Mouse (Mus musculus) forebrain, embryonic 14.5 days (tissue): ENCODE data around the gene Fam81a. TPM values are rescaled to one million over a fixed set of nuclear protein-coding genes. Genes with fewer than 3 reads are reported as not detected.

Experiments used
- ATAC-seq: fragments of 200-750 bp; cut with Nextera tagmentation; 2 replicates; pipeline ENCODE4 v1.8.0; 2017; ENCODE audit warnings: mild to moderate bottlenecking, moderate library complexity
- DNase-seq: peaks from one replicate; pipeline ENCODE4 v3.0.0-alpha.2; 2015; ENCODE audit warnings: low spot score
- H3K27ac ChIP-seq: fragments of 300-500 bp; sonication (generic); 2 replicates; pipeline ENCODE4 v1.5.1; 2014; ENCODE audit warnings: low read depth, mild to moderate bottlenecking, control low read depth, low read length, moderate library complexity
- H3K27me3 ChIP-seq: fragments of 300-500 bp; sonication (generic); replicated peaks from 2 replicates; pipeline ENCODE4 v1.6.1; 2014; ENCODE audit warnings: low read length, control low read depth, mixed read lengths; ENCODE audit not compliant: control insufficient read depth, insufficient read depth
- H3K36me3 ChIP-seq: fragments of 300-500 bp; sonication (generic); 2 replicates; pipeline ENCODE4 v1.6.1; 2014; ENCODE audit warnings: low read length, control low read depth; ENCODE audit not compliant: control insufficient read depth, insufficient read depth
- H3K4me1 ChIP-seq: fragments of 300-500 bp; sonication (generic); 2 replicates; pipeline ENCODE4 v1.6.1; 2014; ENCODE audit warnings: antibody characterized with exemption, low read length, control low read depth; ENCODE audit not compliant: control insufficient read depth, insufficient read depth
- H3K4me2 ChIP-seq: fragments of 300-500 bp; sonication (generic); 2 replicates; pipeline ENCODE4 v1.6.1; 2014; ENCODE audit warnings: mild to moderate bottlenecking, control low read depth, low read length
- H3K4me3 ChIP-seq: fragments of 300-500 bp; sonication (generic); 2 replicates; pipeline ENCODE4 v1.5.1; 2014; ENCODE audit warnings: low read depth, low read length, control low read depth
- H3K9ac ChIP-seq: fragments of 300-500 bp; sonication (generic); 2 replicates; pipeline ENCODE4 v1.6.1; 2014; ENCODE audit warnings: mild to moderate bottlenecking, low read length, control low read depth, moderate library complexity
- H3K9me3 ChIP-seq: fragments of 300-500 bp; sonication (generic); replicated peaks from 2 replicates; pipeline ENCODE4 v1.6.1; 2016; ENCODE audit warnings: low read length, control low read depth, mixed read lengths; ENCODE audit not compliant: control insufficient read depth
- WGBS: fragments of 180-500 bp; shearing (Covaris S2); extraction: QIAGEN DNeasy Blood & Tissue Kit; methylation state at CpG from one replicate; pipeline ENCODE4 v1.1.7; 2014; 5-methylcytosine and 5-hydroxymethylcytosine counted together
- polyA plus RNA-seq: library from polyadenylated mRNA; unstranded; fragments of >200 nt; fragmentation: Nextera tagmentation; extraction: Ambion mirVana; gene quantifications from 2 replicates; pipeline ENCODE4 v1.2.1, GENCODE M21; 2014

The Fam81a gene
- polyA plus RNA-seq, 1 experiment from 2014 or later: 5.6 TPM

DNA sequence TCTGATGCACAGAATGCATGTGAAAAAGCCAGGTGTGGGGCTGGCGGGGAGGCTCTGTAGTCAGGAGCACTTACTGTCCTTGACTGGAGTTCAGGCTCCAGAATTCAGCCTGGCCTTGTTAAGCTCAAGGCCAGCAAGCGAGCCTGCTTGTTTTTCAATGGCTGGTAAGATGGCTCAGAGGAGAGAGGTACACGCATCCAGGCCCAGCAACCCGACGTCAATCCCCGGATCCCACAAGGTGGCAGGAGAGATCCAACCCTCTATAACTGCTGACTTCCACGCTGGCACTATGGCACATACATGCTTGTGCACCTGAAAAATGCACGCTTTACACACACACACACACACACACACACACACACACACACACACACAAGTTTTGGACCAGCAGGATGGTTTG lies 39.3 kb downstream of the Fam81a start:
- no peak for DNase-seq

DNA sequence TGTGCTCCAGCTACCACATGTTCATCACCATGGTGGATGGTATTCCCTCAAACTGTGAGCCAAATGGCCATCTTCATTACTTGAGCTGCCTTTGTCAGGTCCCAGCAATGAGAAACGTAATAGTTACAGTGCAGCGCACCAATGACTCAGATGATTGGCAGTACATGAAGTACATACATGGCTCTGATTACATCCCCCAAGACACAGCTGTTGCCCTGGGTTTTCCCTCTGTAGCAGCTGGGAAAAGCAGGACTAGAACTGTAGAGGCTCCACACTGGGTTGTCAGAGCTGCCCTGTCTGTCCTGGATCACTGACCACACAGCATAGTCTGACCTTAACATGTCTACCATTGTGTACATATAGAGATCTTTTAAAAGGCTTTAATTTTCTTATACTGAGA lies 44.8 kb downstream of the Fam81a start:
- no peaks in the 10 kb centered on the region for H3K36me3 ChIP-seq
- H3K27me3 ChIP-seq: no peaks in the 10 kb centered on the region
- no peak overlapping the region for H3K4me3 ChIP-seq
- no peaks in the 10 kb centered on the region for H3K9me3 ChIP-seq
- H3K9ac ChIP-seq: no peak overlapping the region
- H3K27ac ChIP-seq: no peak overlapping the region
- H3K4me2 ChIP-seq: no peak overlapping the region
- DNase-seq (no peak), ATAC-seq (no peak)
- H3K4me1 ChIP-seq: no peaks in the 10 kb centered on the region
- WGBS: 93% methylated on average over 2 of the region's 2 CpGs

More for the DNA sequence above, 39.3 kb downstream of the Fam81a start:
- H3K36me3 ChIP-seq: no peaks in the 10 kb centered on the region
- no peaks in the 10 kb centered on the region for H3K9me3 ChIP-seq
- WGBS: 43% methylated on average over 8 of the region's 8 CpGs
- no peaks in the 10 kb centered on the region for H3K4me1 ChIP-seq
- no peak overlapping the region for H3K4me2 ChIP-seq
- H3K9ac ChIP-seq: no peak overlapping the region
- ATAC-seq: no peak
- no peak overlapping the region for H3K27ac ChIP-seq
- no peaks in the 10 kb centered on the region for H3K27me3 ChIP-seq
- H3K4me3 ChIP-seq: no peak overlapping the region

DNA sequence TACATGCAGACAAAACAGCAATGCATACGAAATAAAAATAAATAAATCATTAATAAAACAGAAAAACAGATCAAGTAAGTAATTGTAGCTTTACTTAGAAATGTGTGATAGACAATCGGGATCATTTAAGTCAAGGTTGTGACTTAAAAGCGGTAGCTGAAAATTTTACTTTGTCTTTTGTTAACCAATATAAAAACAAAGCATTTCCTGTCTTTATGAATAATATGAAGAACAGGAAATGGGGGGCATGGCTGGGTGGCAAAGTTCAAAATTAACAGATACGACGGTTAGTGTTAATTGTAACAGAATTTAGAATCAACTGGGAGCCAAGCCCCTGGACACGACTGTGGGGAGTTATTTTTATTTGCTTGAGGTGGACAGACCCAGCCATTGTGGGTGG lies 47.3 kb downstream of the Fam81a start:
- Histone ChIP-seq H3K36me3 (no peaks in the 10 kb centered on the region), H3K9me3 (no peaks in the 10 kb centered on the region), H3K27ac (no peak overlapping the region), H3K9ac (no peak overlapping the region), H3K4me2 (no peak overlapping the region), H3K27me3 (no peaks in the 10 kb centered on the region), H3K4me1 (no peaks in the 10 kb centered on the region), H3K4me3 (no peak overlapping the region)
- ATAC-seq (no peak), DNase-seq (no peak)
- WGBS: 83% methylated on average over 6 of the region's 6 CpGs

DNA sequence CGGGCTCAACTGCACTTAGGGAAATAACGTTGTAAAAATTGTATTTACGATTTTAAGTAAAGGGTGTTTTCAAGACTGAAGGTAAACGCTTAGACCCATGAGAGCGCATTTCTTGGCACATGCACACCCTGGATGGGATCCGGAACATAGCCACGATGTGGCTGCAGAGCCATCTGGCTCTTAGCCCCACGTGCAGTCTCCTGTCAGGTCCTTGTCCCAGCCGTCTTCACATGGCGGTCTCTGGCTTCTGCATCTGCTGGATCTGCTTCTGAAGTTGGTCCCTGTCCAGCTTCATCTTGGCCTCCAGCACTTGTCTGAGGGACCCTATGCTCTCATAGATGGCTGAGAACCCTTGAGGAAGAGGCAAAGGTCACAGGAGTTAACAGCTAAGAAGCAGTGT lies 51.8 kb downstream of the Fam81a start:
- no peaks in the 10 kb centered on the region for H3K36me3 ChIP-seq
- WGBS: 83% methylated on average over 10 of the region's 10 CpGs
- H3K4me1 ChIP-seq: peaks cover 10% of the 10 kb centered on the region
- H3K27ac ChIP-seq: no peak overlapping the region
- no peaks in the 10 kb centered on the region for H3K27me3 ChIP-seq
- ATAC-seq (no peak), DNase-seq (no peak)
- no peak overlapping the region for H3K4me2 ChIP-seq
- H3K9ac ChIP-seq: no peak overlapping the region
- H3K9me3 ChIP-seq: no peaks in the 10 kb centered on the region
- H3K4me3 ChIP-seq: no peak overlapping the region

DNA sequence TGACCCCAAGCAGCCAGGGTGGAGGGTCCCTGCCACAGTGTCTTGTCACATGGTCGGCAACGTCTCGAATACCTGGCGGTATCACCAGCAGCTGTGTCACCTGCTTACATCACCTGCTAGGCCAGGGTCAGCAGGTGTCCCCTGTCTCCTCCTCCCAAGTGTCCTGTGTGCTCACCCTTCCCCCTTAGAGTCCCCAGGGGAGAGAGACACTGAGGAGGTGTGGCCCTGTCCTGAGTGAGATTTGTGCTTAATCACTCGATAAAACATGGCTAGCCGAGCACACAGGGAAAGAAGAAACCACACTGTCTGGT lies 53.6 kb downstream of the Fam81a start:
- no peaks in the 10 kb centered on the region for H3K27me3 ChIP-seq
- WGBS: 72% methylated on average over 6 of the region's 6 CpGs
- H3K27ac ChIP-seq: no peak overlapping the region
- H3K36me3 ChIP-seq: no peaks in the 10 kb centered on the region
- no peak overlapping the region for H3K4me2 ChIP-seq
- H3K9me3 ChIP-seq: no peaks in the 10 kb centered on the region
- DNase-seq (no peak), ATAC-seq (no peak)
- peaks cover 10% of the 10 kb centered on the region for H3K4me1 ChIP-seq
- no peak overlapping the region for H3K4me3 ChIP-seq
- H3K9ac ChIP-seq: no peak overlapping the region

DNA sequence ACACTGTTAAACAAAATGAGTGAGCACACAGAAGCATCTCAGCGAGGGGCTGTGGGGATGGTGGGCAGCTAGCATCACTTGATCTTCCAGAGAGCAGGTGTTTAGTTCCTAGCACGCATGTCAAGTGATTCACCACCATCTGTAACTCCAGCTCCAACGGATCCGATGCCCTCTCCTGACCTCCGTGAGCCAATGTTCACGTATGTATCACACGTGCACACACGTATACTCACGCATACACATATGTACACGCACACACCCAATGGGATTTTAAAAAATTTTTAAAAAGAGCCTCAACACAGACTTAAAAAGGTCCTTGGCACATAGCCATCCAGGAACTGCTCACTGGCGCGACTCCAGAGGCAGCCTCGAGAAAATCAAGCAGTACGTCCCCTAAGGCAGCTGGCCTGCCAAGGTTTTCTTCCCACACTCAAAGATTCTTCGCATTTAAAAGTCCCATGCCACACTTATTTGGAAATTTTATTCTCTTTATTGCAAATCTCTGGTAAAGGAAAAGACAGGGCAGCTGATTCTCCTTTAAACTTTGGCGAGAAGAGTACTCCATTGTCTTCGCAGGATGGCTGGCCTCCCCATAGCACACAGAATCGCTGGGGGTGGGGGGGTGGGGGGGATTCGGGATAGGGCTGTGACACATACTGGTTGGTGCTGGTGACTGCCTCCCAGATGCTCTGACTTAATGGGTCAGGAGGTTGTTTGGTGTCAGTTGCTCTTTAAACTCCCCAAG lies 54.1 kb downstream of the Fam81a start:
- no peaks in the 10 kb centered on the region for H3K36me3 ChIP-seq
- 58% methylated on average over 19 of the region's 19 CpGs for WGBS
- H3K4me1 ChIP-seq: peaks cover 10% of the 10 kb centered on the region
- no peak overlapping the region for H3K27ac ChIP-seq
- H3K4me3 ChIP-seq: no peak overlapping the region
- DNase-seq (peak; percentile 64), ATAC-seq (peak; percentile 32; the same call in 1 of the 2 replicates)
- no peaks in the 10 kb centered on the region for H3K27me3 ChIP-seq
- no peak overlapping the region for H3K4me2 ChIP-seq
- no peak overlapping the region for H3K9ac ChIP-seq
- H3K9me3 ChIP-seq: no peaks in the 10 kb centered on the region

DNA sequence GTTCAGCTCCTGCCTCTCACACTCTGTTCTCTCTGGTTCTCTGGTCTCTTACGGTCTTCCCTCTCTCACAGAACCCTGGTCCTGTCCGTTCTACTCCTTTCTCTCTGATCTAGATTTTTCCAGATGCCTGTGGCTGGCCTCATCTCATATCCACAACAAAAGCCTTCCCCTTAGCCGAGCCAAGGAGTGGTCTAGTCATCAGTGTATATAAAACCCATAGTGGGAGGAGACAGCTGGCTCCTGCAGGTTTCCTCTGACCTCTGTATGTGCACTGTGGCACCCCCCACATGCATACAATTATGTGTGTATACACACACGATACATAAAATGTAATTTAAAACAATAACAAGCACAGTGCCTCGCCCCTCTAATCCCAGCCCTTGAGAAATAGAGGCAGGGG lies 55.0 kb downstream of the Fam81a start:
- no peaks in the 10 kb centered on the region for H3K9me3 ChIP-seq
- H3K27ac ChIP-seq: no peak overlapping the region
- no peaks in the 10 kb centered on the region for H3K36me3 ChIP-seq
- no peak overlapping the region for H3K9ac ChIP-seq
- no peaks in the 10 kb centered on the region for H3K27me3 ChIP-seq
- H3K4me1 ChIP-seq: peaks cover 10% of the 10 kb centered on the region
- whole genome bisulfite sequencing: 73% methylated on average over 5 of the region's 5 CpGs
- ATAC-seq (no peak), DNase-seq (no peak)
- H3K4me2 ChIP-seq: no peak overlapping the region
- no peak overlapping the region for H3K4me3 ChIP-seq

DNA sequence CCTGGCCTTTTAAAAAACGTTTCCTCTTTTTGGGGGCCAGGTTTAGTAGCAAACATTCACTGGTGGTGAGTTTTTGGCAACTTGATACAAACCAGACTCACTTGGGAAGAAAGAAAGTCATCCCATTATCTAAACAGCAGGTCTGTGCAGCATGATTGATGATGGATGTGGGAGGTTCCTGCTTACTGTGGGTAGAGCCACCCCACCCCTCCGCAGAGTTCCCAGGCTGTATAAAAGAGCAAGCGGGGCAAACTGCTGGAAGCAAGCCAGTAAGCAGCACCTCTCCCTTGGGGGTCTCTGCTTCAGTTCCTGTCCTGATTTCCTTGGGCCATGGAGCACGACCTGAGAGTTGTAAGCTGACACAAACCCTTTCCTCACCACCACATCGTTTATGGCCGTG lies 56.3 kb downstream of the Fam81a start:
- WGBS: 59% methylated on average over 6 of the region's 6 CpGs
- no peak for DNase-seq

DNA sequence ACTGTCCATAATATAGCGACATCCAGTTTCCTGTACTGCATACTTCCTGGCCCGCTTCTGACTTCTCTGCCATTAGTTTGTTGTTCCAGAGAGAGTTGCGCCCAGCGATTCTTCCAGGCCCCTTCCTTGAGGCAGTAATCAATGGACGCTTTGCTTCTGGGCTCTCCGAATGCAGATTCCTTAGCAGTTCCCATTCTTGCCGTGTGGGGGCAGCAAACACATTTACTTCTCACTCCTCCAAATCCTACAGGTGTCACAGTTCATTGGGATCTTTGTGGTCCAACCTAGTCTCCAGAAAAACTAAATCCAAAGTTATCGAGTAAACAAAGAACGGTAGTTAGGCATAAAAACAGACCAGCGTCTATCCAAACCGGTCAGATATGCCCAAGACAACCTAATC lies 58.3 kb downstream of the Fam81a start:
- Histone ChIP-seq H3K9me3 (no peaks in the 10 kb centered on the region), H3K27ac (no peak overlapping the region), H3K4me3 (no peak overlapping the region), H3K4me2 (no peak overlapping the region), H3K4me1 (peaks cover 10% of the 10 kb centered on the region), H3K9ac (no peak overlapping the region), H3K36me3 (no peaks in the 10 kb centered on the region), H3K27me3 (no peaks in the 10 kb centered on the region)
- DNase-seq: peak; percentile 59
- ATAC-seq: no peak
- WGBS: 57% methylated on average over 11 of the region's 11 CpGs

More for the DNA sequence above, 56.3 kb downstream of the Fam81a start:
- Histone ChIP-seq H3K4me2 (no peak overlapping the region), H3K4me1 (peaks cover 10% of the 10 kb centered on the region), H3K36me3 (no peaks in the 10 kb centered on the region), H3K9ac (no peak overlapping the region), H3K4me3 (no peak overlapping the region), H3K27ac (no peak overlapping the region), H3K9me3 (no peaks in the 10 kb centered on the region), H3K27me3 (no peaks in the 10 kb centered on the region)
- no peak for ATAC-seq
